Mouse (Mus musculus): ENCODE results near the gene Pls3. TPM values are rescaled to one million over a fixed set of nuclear protein-coding genes. Genes with fewer than 3 reads are reported as not detected.
"Not testable (repeated sequence)": the region's sequence is repeated elsewhere in the genome, so short reads cannot be mapped to it uniquely, and the experiment has no call there.

The Pls3 gene
- total RNA-seq, 2 experiments from 2014 or later = 42.2 to 51.2 TPM

GRCm38 (mm10) chrX:75814123-75814522 is 60.9 kb downstream of the Pls3 start:
- DNase-seq (ENCODE audit: low spot score) = no peak
- intact Hi-C loops (cut with DNase I) = loop anchor here (5.0 to 10.0 kb wide), 3 partner anchors 63 to 388 kb away; partner anchors contain the start of gene Pls3

GRCm38 (mm10) chrX:75796583-75796982 is 78.4 kb downstream of the Pls3 start:
- DNase-seq (ENCODE audit: low spot score) = no peak

GRCm38 (mm10) chrX:75779796-75780195 is 95.2 kb downstream of the Pls3 start:
- intact Hi-C loops (cut with DNase I) = no loop called here
- no peak for DNase-seq (ENCODE audit: low spot score)

More at GRCm38 (mm10) chrX:75796583-75796982, 78.4 kb downstream of the Pls3 start:
- intact Hi-C loops (cut with DNase I) = loop anchor here (2.0 kb wide), 1 partner anchor 404 kb away; no protein-coding TSS in a partner anchor

DNA sequence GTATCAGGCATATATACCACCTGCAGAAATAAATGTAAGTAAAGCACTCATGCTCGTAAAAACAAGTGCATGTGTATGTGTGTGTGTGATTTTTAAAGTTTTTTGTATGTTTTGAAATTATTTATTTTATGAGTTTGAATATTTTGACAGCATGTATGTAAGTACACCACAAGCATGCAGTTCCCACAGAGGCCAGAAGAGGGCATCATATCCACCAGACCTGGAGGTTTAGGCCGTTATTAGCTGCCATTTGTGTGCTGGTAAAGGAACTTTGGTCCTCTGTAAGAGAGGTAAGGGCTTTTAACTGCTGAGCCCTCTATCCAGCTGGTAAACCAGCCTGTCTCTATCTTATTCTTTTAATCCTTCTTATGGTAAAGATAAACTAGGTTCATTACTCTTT is 97.5 kb downstream of the Pls3 start:
- DNase-seq (ENCODE audit: low spot score) = no peak
- intact Hi-C loops (cut with DNase I) = no loop called here

- intact Hi-C loops (cut with DNase I) = no loop called here
- no peak for DNase-seq (ENCODE audit: low spot score)
These were observed 110.1 kb downstream of the Pls3 start for GRCm38 (mm10) chrX:75764794-75765328.

DNA sequence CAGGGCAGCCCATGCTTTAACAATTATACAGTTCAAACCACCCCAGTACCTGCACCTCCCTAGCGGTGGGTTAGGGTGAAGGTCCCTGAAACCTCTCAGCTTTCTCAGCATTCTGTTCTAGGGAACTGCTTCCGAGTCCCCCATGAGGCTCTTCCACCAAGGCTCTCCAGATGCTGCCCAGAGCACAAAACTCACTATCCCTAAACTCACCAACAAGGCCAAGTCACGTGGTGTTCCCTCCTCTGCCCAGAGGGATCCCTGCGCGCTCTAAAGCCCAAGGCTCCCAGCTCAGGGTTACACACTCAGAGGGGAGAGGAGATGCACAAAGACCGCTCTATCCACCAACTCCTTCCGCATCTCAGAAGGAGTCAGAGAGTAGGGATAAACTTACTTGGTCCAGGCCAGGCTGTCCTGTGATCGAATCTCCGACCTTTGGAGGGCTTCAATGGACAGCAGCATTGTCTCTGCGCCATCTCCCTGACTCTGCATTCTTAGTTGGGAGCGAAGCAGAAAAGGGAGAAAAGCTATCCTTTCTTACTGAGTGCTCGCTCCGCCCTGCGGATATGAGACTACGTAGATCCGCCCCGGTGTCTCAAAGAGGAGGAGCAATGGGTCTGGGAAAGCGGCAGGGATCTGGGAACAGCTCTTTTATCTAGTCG is 110.7 kb downstream of the Pls3 start:
- DNase-seq (ENCODE audit: low spot score) = peak; percentile 37
- intact Hi-C loops (cut with DNase I) = no loop called here

DNA sequence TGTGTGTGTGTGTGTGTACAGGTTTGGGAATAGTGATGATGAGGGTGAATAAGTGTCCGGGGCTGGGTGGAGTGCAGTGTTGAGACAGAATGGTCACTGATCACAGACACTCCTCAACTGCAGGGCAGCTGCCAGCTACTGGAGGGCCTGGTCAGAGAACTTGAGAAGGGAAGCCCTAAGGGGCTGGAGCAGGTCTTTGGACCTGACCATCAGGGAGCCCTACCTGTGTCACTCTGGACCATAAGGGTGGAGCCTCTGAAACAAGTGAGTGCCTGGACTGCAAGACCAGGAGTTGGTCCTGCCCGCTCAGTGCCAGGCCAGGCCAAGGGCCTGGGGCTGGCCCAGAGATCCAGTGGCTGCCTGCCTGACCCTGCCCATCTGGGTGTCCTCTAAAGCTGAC is 115.5 kb downstream of the Pls3 start:
- DNase-seq (ENCODE audit: low spot score); intact Hi-C loops (cut with DNase I): not testable (repeated sequence)

DNA sequence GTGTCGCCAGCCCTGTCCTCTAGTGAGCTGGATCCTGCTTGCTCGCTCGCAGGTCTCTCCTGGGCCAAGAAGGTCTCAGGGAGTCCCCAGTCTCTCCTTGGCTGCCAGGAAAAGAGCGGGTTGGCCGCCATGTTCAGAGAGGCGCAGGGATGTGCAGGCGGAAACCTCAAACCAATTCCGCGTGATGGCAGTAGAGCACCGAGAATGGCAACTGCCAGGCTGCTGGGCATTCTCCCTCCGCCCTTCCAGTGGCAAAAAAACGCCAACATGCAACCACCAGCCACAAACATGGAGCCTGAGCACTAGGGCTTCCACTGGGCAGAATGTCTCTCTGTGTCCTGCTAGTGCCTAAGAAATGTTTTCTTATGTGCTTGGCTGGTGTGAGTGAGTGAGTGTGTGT is 115.9 kb downstream of the Pls3 start:
- DNase-seq (ENCODE audit: low spot score) = peak; percentile 63
- intact Hi-C loops (cut with DNase I) = not testable (repeated sequence)

- DNase-seq (ENCODE audit: low spot score) = peak; percentile 61
- intact Hi-C loops (cut with DNase I) = not testable (repeated sequence)
These were observed 117.0 kb downstream of the Pls3 start for GRCm38 (mm10) chrX:75757966-75758365.

GRCm38 (mm10) chrX:75754531-75754930 is 120.5 kb downstream of the Pls3 start:
- intact Hi-C loops (cut with DNase I); DNase-seq (ENCODE audit: low spot score): not testable (repeated sequence)

GRCm38 (mm10) chrX:75750126-75750725 is 124.8 kb downstream of the Pls3 start:
- peak; percentile 39 for DNase-seq (ENCODE audit: low spot score)
- intact Hi-C loops (cut with DNase I) = not testable (repeated sequence)

DNA sequence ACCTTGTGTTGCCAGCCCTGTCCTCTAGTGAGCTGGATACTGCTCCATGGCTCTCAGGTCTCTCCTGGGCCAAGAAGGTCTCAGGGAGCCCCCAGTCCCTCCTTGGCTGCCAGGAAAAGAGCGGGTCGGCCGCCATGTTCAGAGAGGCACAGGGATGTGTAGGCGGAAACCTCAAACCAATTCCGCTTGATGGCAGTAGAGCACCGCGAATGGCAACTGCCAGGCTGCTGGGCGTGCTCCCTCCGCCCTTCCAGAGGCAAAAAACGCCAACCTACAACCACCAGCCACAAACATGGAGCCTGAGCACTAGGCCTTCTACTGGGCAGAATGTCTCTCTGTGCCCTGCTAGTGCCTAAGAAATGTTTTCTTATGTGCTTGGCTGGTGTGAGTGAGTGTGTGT is 125.7 kb downstream of the Pls3 start:
- intact Hi-C loops (cut with DNase I) = not testable (repeated sequence)
- DNase-seq (ENCODE audit: low spot score) = peak; percentile 61

- intact Hi-C loops (cut with DNase I) = not testable (repeated sequence)
- peak; percentile 67 for DNase-seq (ENCODE audit: low spot score)
These were observed 130.5 kb downstream of the Pls3 start for GRCm38 (mm10) chrX:75744466-75744865.

GRCm38 (mm10) chrX:75739464-75739863 is 135.5 kb downstream of the Pls3 start:
- DNase-seq (ENCODE audit: low spot score); intact Hi-C loops (cut with DNase I): not testable (repeated sequence)
